Mouse (Mus musculus) C2C12 (cell line): ENCODE data around the gene Morn1. TPM values are rescaled to one million over a fixed set of nuclear protein-coding genes. Genes with fewer than 3 reads are reported as not detected.

Source experiments
- H3K27me3 ChIP-seq: one replicate; pipeline ENCODE4 v1.6.1; 2011; ENCODE audit not compliant: control insufficient read depth, insufficient read depth, insufficient read length
- H3K36me3 ChIP-seq: one replicate; pipeline ENCODE4 v1.6.1; 2011; ENCODE audit not compliant: control insufficient read depth, insufficient read depth
- H3K4me3 ChIP-seq: one replicate; pipeline ENCODE4 v1.5.1; 2011; ENCODE audit warnings: mild to moderate bottlenecking, control low read depth; ENCODE audit not compliant: poor library complexity, insufficient read depth, severe bottlenecking
- H3K79me2 ChIP-seq: one replicate; pipeline ENCODE4 v1.6.1; 2011; ENCODE audit not compliant: control insufficient read depth, insufficient read depth
- H3K79me3 ChIP-seq: one replicate; pipeline ENCODE4 v1.6.1; 2011; ENCODE audit warnings: low read depth, control low read depth
- H3ac ChIP-seq: one replicate; pipeline ENCODE3; 2011; ENCODE audit warnings: low read depth; ENCODE audit not compliant: control insufficient read depth, insufficient read length
- CEBPB ChIP-seq: IDR thresholded peaks from one replicate; pipeline ENCODE4 v1.6.1; 2011; ENCODE audit warnings: low read depth, mild to moderate bottlenecking, control low read depth, moderate library complexity
- CTCF ChIP-seq: IDR thresholded peaks from one replicate; pipeline ENCODE4 v1.5.1; 2011; ENCODE audit not compliant: control insufficient read depth, insufficient read depth, insufficient read length
- FOSL1 ChIP-seq: IDR thresholded peaks from one replicate; pipeline ENCODE4 v1.8.0; 2011; ENCODE audit warnings: mild to moderate bottlenecking, low read length; ENCODE audit not compliant: poor library complexity, insufficient read depth, severe bottlenecking
- MAX ChIP-seq: IDR thresholded peaks from one replicate; pipeline ENCODE4 v1.6.1; 2011; ENCODE audit warnings: mild to moderate bottlenecking, control low read depth
- MYOD1 ChIP-seq: IDR thresholded peaks from one replicate; pipeline ENCODE4 v1.6.1; 2011; ENCODE audit warnings: low read depth; ENCODE audit not compliant: control insufficient read depth, insufficient read length
- MYOG ChIP-seq: IDR thresholded peaks from one replicate; pipeline ENCODE4 v1.6.1; 2011; ENCODE audit not compliant: control insufficient read depth, insufficient read length; ENCODE audit errors: extremely low read depth
- USF1 ChIP-seq: IDR thresholded peaks from one replicate; pipeline ENCODE4 v1.6.1; 2011; ENCODE audit warnings: low read depth, mild to moderate bottlenecking, control low read depth, moderate library complexity
- polyA plus RNA-seq: library from polyadenylated mRNA; unstranded; fragments of >200 nt; fragmentation: generic; extraction: Trizol; gene quantifications from one replicate; pipeline ENCODE4 v1.2.1, GENCODE M21; 2012; ENCODE audit warnings: missing spikeins

Gene Morn1
- polyA plus RNA-seq, 1 experiment = 1.2 TPM

DNA sequence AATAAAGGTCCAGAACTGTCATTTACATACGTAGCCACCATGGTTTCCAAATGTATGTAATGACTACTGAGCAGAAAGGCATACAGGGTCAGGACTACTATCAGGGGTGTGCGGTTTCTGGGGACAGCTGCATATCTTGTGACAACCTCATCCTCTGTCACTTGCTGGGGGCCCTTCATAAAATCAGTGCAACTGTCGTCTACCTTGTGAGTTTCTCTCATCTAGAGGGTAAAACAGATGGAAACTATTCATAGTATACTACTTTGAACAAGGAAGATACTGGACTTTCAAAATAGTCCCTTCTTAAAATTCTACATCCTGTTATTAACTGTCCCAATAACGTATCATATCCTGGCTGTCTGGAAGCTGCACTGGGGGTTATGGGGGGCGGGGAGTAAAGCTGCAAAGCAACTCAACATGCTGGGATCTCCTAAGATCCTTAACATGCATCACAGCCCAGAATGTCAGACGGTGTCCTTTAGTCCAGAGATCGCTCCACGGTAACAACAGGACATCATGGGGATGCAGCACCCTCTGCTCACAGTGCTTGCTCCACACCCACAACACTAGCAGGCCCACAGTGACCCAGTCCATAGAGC, 84.3 kb downstream of the Morn1 start:
- H3K79me3 ChIP-seq = peaks cover 84% of the 10 kb centered on the region
- no peaks in the 10 kb centered on the region for H3K27me3 ChIP-seq
- TF ChIP-seq MYOD1 (peak; percentile 41), CTCF (no peak), MAX (no peak)

DNA sequence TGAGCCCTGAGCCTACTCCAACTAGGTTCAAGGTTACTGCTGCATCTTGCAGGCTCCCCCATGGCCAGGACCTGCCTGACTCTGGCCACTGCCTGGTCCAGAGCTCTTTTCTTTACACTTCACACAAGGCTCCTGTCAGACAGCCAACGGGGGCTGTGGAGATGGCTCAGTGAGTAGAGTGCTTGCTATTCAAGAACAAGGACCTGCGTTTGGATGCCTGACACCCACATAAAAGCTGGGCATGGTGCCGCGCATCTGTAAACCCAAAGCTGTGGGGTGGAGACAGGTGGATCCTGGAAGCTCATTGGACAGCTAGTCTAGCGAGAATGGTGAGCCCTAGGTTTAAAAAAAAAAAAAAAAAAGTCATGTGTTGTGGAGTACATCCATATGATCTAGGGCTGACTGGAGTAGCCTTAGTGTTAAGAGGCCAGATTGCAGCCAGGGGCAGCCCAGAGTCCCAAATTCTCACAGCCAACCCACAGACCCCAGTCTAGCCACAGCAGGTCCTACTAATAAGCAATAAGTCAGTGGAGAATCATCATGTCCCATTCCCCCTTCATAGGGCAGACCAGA, 85.7 kb downstream of the Morn1 start:
- H3K79me3 ChIP-seq = peaks cover 84% of the 10 kb centered on the region
- no peak overlapping the region for H3ac ChIP-seq
- H3K36me3 ChIP-seq = peaks cover 3% of the 10 kb centered on the region
- no peaks in the 10 kb centered on the region for H3K27me3 ChIP-seq
- H3K4me3 ChIP-seq = no peak overlapping the region
- H3K79me2 ChIP-seq = peaks cover 89% of the 10 kb centered on the region
- no peak for TF ChIP-seq MYOD1
- no peak for TF ChIP-seq MAX
- TF ChIP-seq USF1 = no peak
- TF ChIP-seq MYOG = no peak
- TF ChIP-seq CTCF = no peak
- TF ChIP-seq CEBPB = no peak
- TF ChIP-seq FOSL1 = no peak

More for the DNA sequence above, 84.3 kb downstream of the Morn1 start:
- no peak overlapping the region for H3K4me3 ChIP-seq
- H3K36me3 ChIP-seq = no peaks in the 10 kb centered on the region
- H3K79me2 ChIP-seq = peaks cover 89% of the 10 kb centered on the region
- H3ac ChIP-seq = no peak overlapping the region

DNA sequence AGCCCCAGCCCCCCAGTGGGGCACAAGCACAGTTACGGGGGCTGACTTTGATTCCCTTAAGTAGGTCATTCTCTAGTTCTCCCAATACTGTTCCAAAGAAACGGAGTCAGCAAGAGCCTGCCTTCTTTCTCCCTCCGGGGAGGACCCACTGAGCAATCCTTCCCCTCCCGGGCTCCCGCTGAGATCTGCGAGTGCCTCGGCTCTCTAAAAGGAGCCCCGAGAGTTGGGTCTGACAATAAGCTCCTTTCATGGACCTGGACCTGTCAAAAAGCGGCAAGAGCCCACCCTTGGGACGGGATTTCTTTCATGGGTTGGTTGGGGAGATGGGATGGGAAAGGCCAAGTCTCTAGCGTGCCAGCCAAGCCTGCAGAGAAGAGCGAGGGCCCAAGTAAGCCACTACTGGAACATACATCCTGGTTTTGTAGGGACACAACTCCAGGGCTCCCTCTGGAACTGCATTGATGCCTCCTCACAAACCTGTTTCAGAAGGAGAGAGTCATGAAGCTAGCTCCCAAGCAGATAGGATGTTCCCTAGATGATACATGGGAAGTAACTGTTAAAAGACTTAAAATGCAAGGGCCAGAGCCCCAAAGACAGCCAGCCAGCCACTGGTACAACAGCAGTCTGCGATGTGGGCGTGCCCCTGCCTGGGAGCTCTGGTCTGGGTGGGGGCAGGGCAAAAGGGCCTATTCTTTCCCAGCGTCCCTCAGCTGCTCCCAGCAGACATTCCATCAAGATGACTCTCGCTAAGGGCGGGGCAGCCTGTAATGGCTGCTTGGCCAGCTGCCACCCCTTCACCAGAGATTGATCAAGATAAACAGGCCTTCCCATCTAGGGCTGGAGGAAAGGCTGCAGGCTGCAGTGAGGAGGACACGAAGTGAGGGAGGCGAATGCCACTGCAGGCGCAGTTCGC, 86.8 kb downstream of the Morn1 start:
- Histone ChIP-seq H3ac (peak overlapping the region; percentile 66), H3K79me2 (peaks cover 89% of the 10 kb centered on the region), H3K4me3 (no peak overlapping the region), H3K27me3 (no peaks in the 10 kb centered on the region), H3K36me3 (peaks cover 3% of the 10 kb centered on the region), H3K79me3 (peaks cover 84% of the 10 kb centered on the region)
- TF ChIP-seq CEBPB = no peak
- no peak for TF ChIP-seq MYOG
- TF ChIP-seq FOSL1 = peak; percentile 76
- TF ChIP-seq CTCF = no peak
- peak; percentile 88 for TF ChIP-seq MYOD1
- no peak for TF ChIP-seq USF1
- peak; percentile 41 for TF ChIP-seq MAX

DNA sequence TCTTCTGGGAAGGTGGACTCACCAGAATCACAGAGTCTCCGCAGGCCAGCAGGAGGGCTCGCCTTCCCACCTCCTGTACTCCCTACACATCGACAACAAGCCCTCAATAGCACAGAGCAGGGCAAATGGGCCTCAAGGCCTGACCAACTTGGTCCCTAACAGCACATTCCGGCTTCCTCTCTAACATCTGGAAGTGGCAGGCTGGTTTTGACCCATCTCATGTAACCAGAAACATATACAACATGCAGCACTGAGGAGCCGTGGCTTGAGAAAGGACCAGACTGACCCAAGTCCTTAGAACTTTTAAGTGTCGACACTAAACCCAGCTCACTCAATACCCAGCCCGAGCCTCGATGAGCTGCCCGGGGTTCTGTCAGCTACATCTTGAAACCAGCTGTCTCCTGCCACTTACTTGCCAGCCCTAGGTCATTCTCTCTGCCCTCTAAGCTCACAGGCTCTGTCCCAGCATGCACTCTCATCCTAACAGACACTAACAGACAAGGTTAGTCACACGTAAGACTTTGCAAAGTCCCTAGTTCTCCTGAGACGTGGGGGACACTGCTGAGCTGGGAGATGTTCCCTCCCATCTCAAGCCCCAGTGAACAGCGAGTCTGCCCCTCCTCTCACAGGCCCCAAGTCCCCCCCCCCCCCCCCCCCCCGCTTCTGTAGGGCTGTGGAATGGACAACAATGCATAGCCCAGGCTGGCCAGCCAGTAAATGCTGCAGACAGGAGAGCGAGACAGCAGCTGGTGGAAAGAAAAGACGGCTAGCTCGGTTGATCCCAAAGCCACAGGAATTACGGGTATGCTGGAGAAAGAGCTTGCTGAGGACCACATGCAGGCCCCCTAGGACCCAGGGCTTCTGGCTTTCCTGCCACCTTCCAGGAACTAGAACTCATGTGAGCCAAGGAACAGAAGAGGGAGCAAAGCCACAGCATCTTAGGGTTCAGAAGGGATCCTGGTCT, 87.7 kb downstream of the Morn1 start:
- Histone ChIP-seq H3K79me2 (peaks cover 89% of the 10 kb centered on the region), H3ac (peak overlapping the region; percentile 66), H3K36me3 (peaks cover 3% of the 10 kb centered on the region), H3K79me3 (peaks cover 80% of the 10 kb centered on the region), H3K4me3 (no peak overlapping the region), H3K27me3 (no peaks in the 10 kb centered on the region)
- peak; percentile 56 for TF ChIP-seq MAX
- peak; percentile 79 for TF ChIP-seq MYOD1
- no peak for TF ChIP-seq CEBPB

DNA sequence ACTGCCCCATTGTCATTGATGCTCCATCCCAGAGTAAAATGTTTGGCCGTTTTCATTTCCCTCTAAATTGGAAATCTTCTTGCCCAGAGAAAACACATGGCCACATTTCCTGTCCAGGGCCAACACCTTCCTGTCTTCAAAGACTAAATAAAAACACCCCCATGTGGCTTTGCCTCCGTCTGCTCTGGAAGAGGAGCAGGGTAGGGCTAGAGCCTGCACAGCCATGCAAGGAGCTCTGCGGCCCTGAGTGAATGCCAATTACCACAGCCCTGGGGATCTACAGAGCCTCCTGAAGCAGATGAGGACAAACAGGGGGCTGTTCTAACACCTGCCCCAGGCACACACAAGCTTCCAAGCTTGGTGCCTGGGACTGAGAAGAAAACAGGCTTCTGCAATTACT, 89.8 kb downstream of the Morn1 start:
- Histone ChIP-seq H3K27me3 (no peaks in the 10 kb centered on the region), H3K79me3 (peaks cover 71% of the 10 kb centered on the region), H3K4me3 (no peak overlapping the region), H3ac (no peak overlapping the region), H3K79me2 (peaks cover 81% of the 10 kb centered on the region), H3K36me3 (peaks cover 3% of the 10 kb centered on the region)
- TF ChIP-seq MYOG (no peak), CEBPB (no peak), MYOD1 (no peak), MAX (no peak), FOSL1 (no peak), USF1 (no peak), CTCF (no peak)
